Mouse (Mus musculus) spleen, embryonic (tissue): ENCODE measurements at regions not wholly inside any gene's neighbourhood (a gene's known extent, or its start where the extent isn't known, plus 50 kb on each side); places are given as distances from the start of the nearest gene placed in this dataset.

Experiments used
- CTCF ChIA-PET: fragments of 350-600 bp; sonication (Branson Sonifier 250); formaldehyde crosslinking; loops from one replicate; lab custom pipeline; 2022; lab: Charles Lee

DNA sequence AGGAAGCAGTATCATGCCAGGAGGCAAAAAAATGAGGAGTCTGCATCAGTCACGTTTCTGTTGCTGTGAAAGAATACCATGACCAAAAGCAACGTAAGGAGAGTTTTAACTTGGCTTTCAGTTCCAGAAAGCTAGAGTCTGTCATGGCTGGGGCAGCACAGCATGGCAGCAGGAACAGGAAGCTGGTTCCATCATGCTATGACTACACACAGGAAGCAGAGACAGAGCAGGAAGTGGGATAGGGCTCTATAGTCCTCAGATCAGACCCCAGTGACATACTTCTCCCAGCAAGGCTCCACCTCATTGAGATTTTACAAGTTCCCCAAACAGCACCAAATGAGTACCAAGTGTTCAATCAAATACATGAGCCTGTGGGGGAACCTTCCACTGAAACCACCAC is 453.6 kb downstream of the Etnk1 start:
- CTCF ChIA-PET = no interaction called here

GRCm38 (mm10) chr6:143622161-143622560 is 455.1 kb downstream of the Etnk1 start:
- CTCF ChIA-PET = no interaction called here

DNA sequence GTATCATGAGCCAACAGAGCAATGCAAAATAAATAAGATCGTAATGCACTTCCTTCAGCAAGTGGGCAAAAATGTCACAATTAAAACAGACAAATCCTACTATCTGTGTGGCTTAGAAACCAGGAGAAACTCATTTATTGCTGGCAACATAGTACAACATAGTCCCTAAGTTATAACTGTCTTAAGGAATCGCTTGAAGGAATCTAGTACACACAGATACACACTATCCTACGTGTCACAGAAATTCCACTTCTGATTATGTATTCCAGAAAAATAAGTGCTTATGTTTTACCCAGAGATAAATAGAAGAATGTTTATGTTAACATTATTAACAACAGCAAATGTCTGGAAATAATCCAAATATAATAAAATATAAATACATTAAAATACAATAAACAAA is 457.9 kb downstream of the Etnk1 start:
- CTCF ChIA-PET = no interaction called here

- CTCF ChIA-PET = no interaction called here
These were observed 464.6 kb downstream of the Etnk1 start for GRCm38 (mm10) chr6:143631581-143631980.

GRCm38 (mm10) chr6:143633710-143634109 is 466.7 kb downstream of the Etnk1 start:
- CTCF ChIA-PET = no interaction called here

GRCm38 (mm10) chr6:143634334-143634733 is 467.3 kb downstream of the Etnk1 start:
- CTCF ChIA-PET = no interaction called here

GRCm38 (mm10) chr6:143635043-143635442 is 468.0 kb downstream of the Etnk1 start:
- CTCF ChIA-PET = no interaction called here

- CTCF ChIA-PET = no interaction called here
These were observed 473.6 kb downstream of the Etnk1 start for GRCm38 (mm10) chr6:143640652-143641051.

DNA sequence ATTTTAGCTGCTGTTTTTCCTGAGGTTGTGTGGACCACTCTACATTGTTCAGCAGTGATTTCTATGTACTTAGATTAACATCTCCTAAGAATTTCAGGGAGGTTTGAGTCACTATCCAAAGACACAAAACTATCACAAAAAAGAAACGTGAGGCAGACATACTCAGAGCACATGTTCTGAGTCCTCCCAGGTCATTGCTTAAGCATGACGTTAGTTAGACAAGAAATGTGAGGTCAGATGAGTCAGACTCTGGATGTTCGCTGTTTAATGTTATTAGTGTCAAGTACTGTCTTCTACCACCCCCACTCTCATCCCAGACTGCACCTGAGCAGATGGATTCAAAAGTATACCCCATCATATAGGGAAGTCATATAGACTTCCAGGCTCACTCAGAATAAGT is 475.0 kb downstream of the Etnk1 start:
- CTCF ChIA-PET = no interaction called here

GRCm38 (mm10) chr6:143645989-143646388 is 479.0 kb downstream of the Etnk1 start:
- CTCF ChIA-PET = no interaction called here

- CTCF ChIA-PET = no interaction called here
These were observed 481.5 kb downstream of the Etnk1 start for GRCm38 (mm10) chr6:143648501-143648900.

GRCm38 (mm10) chr6:143656576-143656975 is 489.6 kb downstream of the Etnk1 start:
- CTCF ChIA-PET = no interaction called here

DNA sequence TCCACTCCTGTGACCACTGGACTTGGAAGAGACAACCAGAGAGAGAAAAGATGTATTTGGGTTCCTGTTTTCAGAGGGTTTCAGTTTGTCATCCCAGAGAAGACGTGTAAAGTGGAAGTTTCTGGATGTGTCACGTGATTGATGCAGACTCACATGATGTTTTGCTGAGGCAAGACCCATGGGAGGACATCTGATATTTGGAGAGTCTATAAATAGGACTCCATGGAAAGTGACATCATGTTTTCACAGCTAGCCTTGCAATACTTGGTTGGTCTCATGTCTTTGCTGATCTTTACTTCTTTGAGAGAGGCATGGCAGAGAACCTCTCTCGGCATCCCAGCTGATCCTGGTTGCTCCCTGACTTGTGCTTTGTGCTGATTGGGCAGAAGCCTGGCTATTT is 493.8 kb downstream of the Etnk1 start:
- CTCF ChIA-PET = no interaction called here

GRCm38 (mm10) chr6:143663306-143663705 is 496.3 kb downstream of the Etnk1 start:
- CTCF ChIA-PET = no interaction called here

DNA sequence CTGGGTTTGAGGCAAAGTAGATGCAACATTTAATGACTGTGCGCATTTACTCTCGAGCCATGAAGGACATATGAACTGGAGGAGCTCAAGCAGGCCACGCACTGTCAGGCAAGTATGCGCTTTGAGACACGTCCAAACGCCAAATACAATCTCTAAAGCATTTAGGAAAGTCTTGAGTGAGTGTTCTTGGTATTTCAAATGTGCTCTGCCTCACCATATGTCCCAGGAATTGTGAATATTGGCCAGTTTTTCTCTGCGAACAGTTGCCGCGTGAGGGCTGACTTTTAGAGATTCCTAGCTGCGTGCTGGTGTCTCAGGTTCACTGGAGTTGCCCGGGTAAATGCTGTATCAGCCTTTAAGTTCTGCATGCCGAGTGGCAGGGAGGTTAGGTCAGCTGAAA is 498.4 kb downstream of the Etnk1 start:
- CTCF ChIA-PET = no interaction called here

GRCm38 (mm10) chr6:143668551-143668950 is 501.5 kb downstream of the Etnk1 start:
- CTCF ChIA-PET = no interaction called here

GRCm38 (mm10) chr6:143669446-143670130 is 502.6 kb downstream of the Etnk1 start:
- CTCF ChIA-PET = interaction anchor here (0.5 kb wide), 1 partner anchor 635 kb away, joined by 4 read pairs; no protein-coding TSS in a partner anchor

DNA sequence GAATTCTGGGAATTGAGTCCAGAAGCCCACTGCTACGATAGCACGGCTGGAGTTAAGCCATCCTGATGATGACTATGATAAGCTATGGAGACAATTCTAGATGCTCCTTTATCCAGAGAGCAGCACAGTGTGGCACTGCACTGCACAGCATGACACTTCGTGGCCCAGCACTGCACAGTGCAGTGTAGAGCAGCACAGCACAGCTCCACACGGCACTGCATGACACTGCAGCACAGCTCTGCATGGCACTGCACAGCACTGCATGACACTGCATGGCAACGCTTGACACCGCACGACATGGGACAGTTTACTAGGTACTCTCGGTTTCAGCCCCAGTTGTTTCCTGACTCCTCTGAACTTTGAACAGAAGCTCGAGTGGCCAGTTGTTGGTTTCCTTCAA is 523.1 kb downstream of the Etnk1 start:
- CTCF ChIA-PET = no interaction called here

DNA sequence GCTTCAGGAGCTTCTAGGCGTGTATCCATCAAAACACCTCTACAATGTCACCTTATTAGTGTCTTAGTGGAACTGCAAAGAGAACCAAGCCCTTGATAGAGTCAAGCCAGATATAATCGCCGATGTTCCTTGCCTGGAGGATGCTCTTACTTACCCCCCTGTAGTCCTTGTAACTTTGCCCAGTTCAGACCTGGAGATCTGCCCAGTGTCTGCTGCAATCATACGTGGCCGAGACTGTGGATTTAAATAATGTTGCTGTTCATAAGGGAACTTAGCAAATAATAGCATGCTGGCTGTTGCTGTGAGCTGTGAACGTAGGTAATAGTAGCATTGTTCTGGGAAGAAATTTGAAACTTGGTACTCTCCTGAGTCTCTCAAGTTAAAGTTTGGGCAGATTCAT is 523.8 kb downstream of the Etnk1 start:
- CTCF ChIA-PET = no interaction called here

DNA sequence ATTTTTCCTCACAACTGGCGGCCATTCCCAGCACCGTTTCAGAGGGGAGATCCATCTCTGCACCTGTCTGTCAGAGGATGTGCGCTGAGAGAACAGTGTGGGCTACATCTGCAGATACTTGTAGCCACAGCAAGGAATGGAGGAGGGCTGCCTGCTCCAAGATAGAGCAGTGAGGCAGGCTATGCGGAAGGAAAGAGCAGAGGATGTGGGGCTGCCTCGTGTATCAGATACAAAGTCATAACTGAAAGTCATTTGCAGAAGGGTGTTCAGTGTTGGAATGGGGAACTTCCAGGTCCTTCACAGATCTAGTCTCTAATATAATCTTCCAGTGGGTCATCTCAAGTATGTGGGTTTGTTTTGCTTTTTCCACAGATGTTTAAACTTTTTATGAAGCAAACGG is 531.0 kb downstream of the Etnk1 start:
- CTCF ChIA-PET = no interaction called here

DNA sequence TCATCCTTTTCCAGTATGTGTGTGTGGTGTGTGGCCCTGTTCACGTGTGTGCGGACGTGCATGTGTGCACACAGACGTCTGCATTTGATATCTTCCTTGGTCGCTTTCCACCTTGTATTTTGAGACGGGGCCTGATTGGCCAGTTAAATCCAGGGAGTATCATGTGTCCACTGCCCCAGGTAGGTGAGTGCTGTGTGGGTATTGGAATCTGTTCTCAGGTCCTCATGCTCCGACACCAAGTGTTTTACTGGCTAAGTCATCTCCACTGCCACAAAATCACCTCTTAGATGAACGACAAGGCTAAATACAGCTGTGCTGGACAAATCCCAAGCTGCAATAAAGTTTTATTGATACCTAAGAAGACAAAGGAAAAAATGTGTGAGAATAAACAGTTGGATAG is 537.0 kb downstream of the Etnk1 start:
- CTCF ChIA-PET = no interaction called here

DNA sequence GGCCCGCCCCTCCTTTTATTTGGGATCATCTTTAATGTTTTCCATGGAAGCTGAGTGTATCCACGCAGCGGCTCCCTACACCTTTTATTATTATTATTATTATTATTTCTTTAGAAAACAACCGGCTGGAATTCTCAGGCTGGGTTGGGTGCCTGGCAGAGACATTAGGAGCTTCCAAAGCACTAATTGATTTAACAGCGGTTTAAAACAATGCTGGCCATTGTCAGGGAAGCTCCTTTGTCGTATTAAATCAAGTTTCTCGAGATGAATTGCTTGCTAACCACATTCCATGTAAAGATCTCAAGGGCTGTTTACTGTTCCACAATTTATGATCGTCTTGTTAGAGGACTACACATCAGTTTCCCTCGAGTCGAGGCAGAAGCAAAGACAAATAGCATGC is 539.4 kb downstream of the Etnk1 start:
- CTCF ChIA-PET = interaction anchor here (0.6 kb wide), 1 partner anchor 489 kb away, joined by 3 read pairs; no protein-coding TSS in a partner anchor

DNA sequence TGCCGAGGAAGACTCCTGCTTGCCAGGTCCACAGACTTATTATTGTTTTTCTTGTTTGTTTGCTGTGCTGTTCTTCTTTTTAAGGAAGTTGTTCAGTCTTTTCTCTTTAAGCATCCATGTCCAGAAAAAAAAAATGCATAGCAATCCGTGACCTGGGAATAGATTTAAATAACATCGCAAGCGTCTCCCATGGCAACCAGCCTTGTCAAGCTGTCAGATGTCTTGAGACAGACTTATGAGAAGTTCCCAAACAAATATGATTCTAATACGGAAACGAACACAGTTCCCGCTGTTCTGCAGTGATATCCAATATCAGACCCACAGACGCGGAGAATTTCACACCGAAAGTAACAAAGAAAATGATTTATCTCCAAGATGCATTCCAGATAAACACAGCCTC is 547.4 kb downstream of the Etnk1 start:
- CTCF ChIA-PET = no interaction called here

- CTCF ChIA-PET = no interaction called here
These were observed 583.1 kb downstream of the Etnk1 start for GRCm38 (mm10) chr6:143750074-143750473.
